Mouse (Mus musculus) intestine, embryonic 14.5 days (tissue): Measurements from ENCODE around the gene Car2. TPM values are rescaled to one million over a fixed set of nuclear protein-coding genes. Genes with fewer than 3 reads are reported as not detected.

Experiments used
- ATAC-seq: fragments of 200-750 bp; cut with Nextera tagmentation; replicated peaks from 2 replicates; pipeline ENCODE4 v1.8.0; 2017; ENCODE audit warnings: low read depth, moderate number of reproducible peaks, moderate TSS enrichment, moderate library complexity; ENCODE audit not compliant: low FRiP score, low TSS enrichment
- DNase-seq: peaks from one replicate; pipeline ENCODE4 v3.0.0-alpha.2; 2018; ENCODE audit warnings: low spot score
- H3K27ac ChIP-seq: fragments of 300-500 bp; sonication (generic); 2 replicates; pipeline ENCODE4 v1.5.1; 2014; ENCODE audit warnings: low read depth, mild to moderate bottlenecking, control low read depth
- H3K27me3 ChIP-seq: fragments of 300-500 bp; sonication (generic); replicated peaks from 2 replicates; pipeline ENCODE4 v1.6.1; 2014; ENCODE audit warnings: low read length, control low read depth; ENCODE audit not compliant: control insufficient read depth, insufficient read depth
- H3K36me3 ChIP-seq: fragments of 300-500 bp; sonication (generic); 2 replicates; pipeline ENCODE4 v1.6.1; 2014; ENCODE audit warnings: low read length, control low read depth; ENCODE audit not compliant: control insufficient read depth, insufficient read depth
- H3K4me1 ChIP-seq: fragments of 300-500 bp; sonication (generic); replicated peaks from 2 replicates; pipeline ENCODE4 v1.6.1; 2014; ENCODE audit warnings: low read length, control low read depth, mixed read lengths; ENCODE audit not compliant: control insufficient read depth, insufficient read depth
- H3K4me2 ChIP-seq: fragments of 300-500 bp; sonication (generic); 2 replicates; pipeline ENCODE4 v1.6.1; 2014; ENCODE audit warnings: low read length
- H3K4me3 ChIP-seq: fragments of 300-500 bp; sonication (generic); 2 replicates; pipeline ENCODE4 v1.5.1; 2014; ENCODE audit warnings: low read depth, low read length, control low read depth, mixed read lengths
- H3K9ac ChIP-seq: fragments of 300-500 bp; sonication (generic); 2 replicates; pipeline ENCODE4 v1.6.1; 2014; ENCODE audit warnings: mild to moderate bottlenecking, low read length
- H3K9me3 ChIP-seq: fragments of 300-500 bp; sonication (generic); 2 replicates; pipeline ENCODE4 v1.6.1; 2016; ENCODE audit warnings: low read length, control low read depth; ENCODE audit not compliant: control insufficient read depth
- whole genome bisulfite sequencing: fragments of 180-500 bp; shearing (Covaris S2); extraction: QIAGEN DNeasy Blood & Tissue Kit; methylation state at CpG from one replicate; pipeline ENCODE4 v1.1.7; 2014; 5-methylcytosine and 5-hydroxymethylcytosine counted together
- polyA plus RNA-seq: library from polyadenylated mRNA; unstranded; fragments of >200 nt; fragmentation: Nextera tagmentation; extraction: Ambion mirVana; gene quantifications from 2 replicates; pipeline ENCODE4 v1.2.1, GENCODE M21; 2014

Gene Car2
- polyA plus RNA-seq, 1 experiment from 2014 or later: 18.3 TPM

DNA sequence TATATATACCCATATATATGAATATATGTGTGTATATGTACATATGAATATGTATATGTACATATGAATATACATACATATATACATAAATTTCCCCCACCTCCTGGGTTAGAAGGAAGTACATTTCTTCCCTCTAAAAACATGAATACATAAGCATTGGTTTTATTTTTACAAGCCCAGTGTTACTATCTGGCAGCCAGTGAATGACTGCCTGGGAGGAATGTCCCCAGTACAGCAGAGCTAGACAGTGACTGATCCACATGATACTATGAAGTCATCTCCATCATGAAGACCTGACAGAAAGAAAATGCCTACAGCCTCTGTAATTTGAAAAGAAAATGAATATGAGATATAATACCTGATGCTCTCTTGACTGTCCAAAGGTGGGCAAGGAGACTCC, 1.2 kb upstream of the Car2 start:
- ATAC-seq (no peak), DNase-seq (no peak)
- Histone ChIP-seq H3K27me3 (peaks cover 11% of the 10 kb centered on the region), H3K27ac (no peak overlapping the region), H3K4me3 (no peak overlapping the region), H3K9me3 (no peaks in the 10 kb centered on the region), H3K4me2 (no peak overlapping the region), H3K9ac (no peak overlapping the region), H3K36me3 (no peaks in the 10 kb centered on the region), H3K4me1 (0 out of 2 replicates have a peak, but pooled peaks cover 11% of the 10 kb centered on the region)

DNA sequence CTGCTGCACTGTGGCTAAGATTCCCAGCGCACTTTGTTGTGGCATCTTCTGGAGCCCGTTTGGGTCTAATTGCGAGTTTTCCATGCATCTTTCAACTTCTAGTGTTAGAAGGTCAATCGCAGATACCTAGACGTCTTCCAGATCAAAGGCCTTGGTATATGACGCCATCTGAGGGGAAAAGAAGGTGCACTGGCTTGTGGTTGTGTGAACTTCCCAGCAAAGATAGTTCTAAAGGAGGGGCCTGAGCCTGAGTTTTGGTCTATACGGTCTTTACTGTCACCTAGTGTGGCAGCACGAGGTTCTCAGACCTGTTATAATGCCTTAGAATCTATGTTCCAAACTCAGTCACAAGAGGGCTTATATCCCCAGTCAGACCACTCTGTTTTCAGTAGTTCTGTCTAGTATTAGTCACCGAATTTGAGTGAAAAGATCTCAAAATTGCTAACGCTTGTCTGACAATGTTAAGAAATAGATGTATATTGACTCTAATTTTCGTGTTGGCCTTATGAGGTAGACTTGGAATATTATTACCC, 1.1 kb downstream of the Car2 start:
- no peak overlapping the region for H3K27ac ChIP-seq
- 0 out of 2 replicates have a peak, but pooled peaks cover 4% of the 10 kb centered on the region for H3K4me1 ChIP-seq
- ATAC-seq: no peak
- H3K4me3 ChIP-seq: peak overlapping the region; percentile 60
- H3K4me2 ChIP-seq: peak overlapping the region; percentile 72
- no peaks in the 10 kb centered on the region for H3K9me3 ChIP-seq
- 43% methylated on average over 11 of the region's 11 CpGs for WGBS
- no peak for DNase-seq
- H3K27me3 ChIP-seq: peaks cover 11% of the 10 kb centered on the region
- no peak overlapping the region; the same call in 1 of the 2 replicates for H3K9ac ChIP-seq
- no peaks in the 10 kb centered on the region for H3K36me3 ChIP-seq

DNA sequence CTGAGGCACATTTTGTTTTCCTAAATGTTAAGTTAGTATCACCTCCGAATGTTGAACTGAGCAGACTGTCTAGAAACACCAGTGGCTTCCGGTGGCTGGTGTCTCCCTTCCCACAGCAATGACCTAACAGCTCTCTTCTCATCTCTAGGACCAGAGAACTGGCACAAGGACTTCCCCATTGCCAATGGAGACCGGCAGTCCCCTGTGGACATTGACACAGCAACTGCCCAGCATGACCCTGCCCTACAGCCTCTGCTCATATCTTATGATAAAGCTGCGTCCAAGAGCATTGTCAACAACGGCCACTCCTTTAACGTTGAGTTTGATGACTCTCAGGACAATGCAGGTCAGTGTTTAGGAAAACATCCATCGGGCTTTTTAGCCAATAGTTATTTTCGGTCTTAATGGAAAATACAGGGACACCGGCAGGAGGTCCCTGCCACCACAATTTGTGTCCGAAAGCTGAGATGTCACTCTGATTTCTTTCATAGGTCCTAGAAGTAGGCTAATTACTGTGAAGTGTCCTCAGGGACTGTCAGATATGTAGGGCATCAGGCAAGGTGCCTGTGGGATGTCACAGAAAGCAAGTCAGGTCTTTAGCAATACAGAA, 1.7 kb downstream of the Car2 start:
- H3K27me3 ChIP-seq: peaks cover 11% of the 10 kb centered on the region
- H3K9me3 ChIP-seq: no peaks in the 10 kb centered on the region
- 76% methylated on average over 10 of the region's 10 CpGs for WGBS
- DNase-seq (peak; percentile 54), ATAC-seq (no peak)
- H3K9ac ChIP-seq: no peak overlapping the region
- no peak overlapping the region for H3K27ac ChIP-seq
- H3K4me2 ChIP-seq: peak overlapping the region; percentile 72; the same call in 1 of the 2 replicates
- H3K4me1 ChIP-seq: 0 out of 2 replicates have a peak, but pooled peaks cover 4% of the 10 kb centered on the region
- H3K4me3 ChIP-seq: no peak overlapping the region
- H3K36me3 ChIP-seq: no peaks in the 10 kb centered on the region

GRCm38 (mm10) chr3:14888549-14888948, 2.5 kb downstream of the Car2 start:
- no peak overlapping the region for H3K9ac ChIP-seq
- 72% methylated on average over 2 of the region's 2 CpGs for WGBS
- peaks cover 11% of the 10 kb centered on the region for H3K27me3 ChIP-seq
- DNase-seq (peak; percentile 31), ATAC-seq (no peak)
- no peak overlapping the region for H3K27ac ChIP-seq
- H3K4me1 ChIP-seq: 0 out of 2 replicates have a peak, but pooled peaks cover 4% of the 10 kb centered on the region
- no peaks in the 10 kb centered on the region for H3K9me3 ChIP-seq
- no peak overlapping the region for H3K4me2 ChIP-seq
- H3K4me3 ChIP-seq: no peak overlapping the region
- no peaks in the 10 kb centered on the region for H3K36me3 ChIP-seq

DNA sequence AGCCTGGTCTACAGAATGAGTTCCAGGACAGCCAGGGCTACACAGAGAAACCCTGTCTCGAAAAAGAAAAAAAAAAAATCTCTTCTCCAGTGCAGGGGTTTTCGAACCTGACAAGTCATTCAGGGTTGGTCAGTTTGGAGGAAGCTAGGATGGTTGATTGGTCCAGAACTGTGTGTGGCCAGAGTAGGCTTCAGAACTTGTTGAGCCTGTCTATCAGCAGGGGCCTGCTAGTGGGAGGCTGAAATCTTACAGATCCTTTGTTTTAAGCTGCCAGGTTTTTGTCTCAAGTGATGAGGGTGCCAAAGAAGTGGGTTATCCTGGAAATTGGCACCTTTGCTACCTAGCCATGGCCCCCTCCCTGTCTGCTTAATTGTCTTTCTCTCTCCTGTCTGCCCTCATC, 3.0 kb downstream of the Car2 start:
- no peak for ATAC-seq
- Histone ChIP-seq H3K4me2 (no peak overlapping the region), H3K4me3 (no peak overlapping the region), H3K9me3 (no peaks in the 10 kb centered on the region), H3K27me3 (peaks cover 11% of the 10 kb centered on the region), H3K27ac (no peak overlapping the region), H3K36me3 (no peaks in the 10 kb centered on the region), H3K4me1 (0 out of 2 replicates have a peak, but pooled peaks cover 4% of the 10 kb centered on the region), H3K9ac (no peak overlapping the region)
- WGBS: 78% methylated on average over 2 of the region's 2 CpGs
- peak; percentile 41 for DNase-seq

DNA sequence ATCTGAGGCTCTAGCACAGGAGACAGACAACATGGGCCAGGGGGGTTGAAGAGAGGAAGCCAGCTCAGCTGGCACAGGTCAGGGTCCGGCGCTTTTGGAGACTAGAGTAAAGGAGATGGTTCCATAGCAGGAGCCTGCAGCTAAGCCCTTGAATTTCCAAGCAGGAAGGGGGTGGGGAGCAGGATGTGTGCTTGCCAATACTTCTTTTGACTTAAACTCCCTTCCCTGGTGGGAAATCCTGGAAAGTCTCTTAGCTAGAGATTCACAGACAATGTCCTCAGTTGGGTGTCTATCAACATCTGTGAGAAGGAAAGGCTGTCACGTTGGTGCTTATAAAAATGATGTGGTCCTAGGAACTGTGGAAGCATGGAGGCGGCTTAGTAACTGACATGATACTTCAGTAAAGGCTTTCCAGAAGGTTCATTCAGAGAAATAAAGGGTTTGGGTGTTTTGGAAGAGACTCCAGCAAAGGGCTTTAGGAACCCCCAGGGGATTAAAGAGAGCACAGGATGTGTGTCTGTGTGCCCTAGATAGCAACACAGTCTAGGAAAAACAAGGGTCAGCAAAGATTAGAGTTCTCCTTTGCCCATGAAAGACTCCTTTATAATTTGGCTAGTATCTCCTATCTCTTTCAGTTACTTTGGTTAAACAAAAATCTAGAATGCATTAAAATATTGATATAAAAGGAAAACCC, 3.8 kb downstream of the Car2 start:
- peaks cover 11% of the 10 kb centered on the region for H3K27me3 ChIP-seq
- no peaks in the 10 kb centered on the region for H3K9me3 ChIP-seq
- H3K9ac ChIP-seq: no peak overlapping the region
- DNase-seq: peak; percentile 28
- H3K4me1 ChIP-seq: 0 out of 2 replicates have a peak, but pooled peaks cover 4% of the 10 kb centered on the region
- H3K36me3 ChIP-seq: no peaks in the 10 kb centered on the region
- WGBS: 65% methylated on average over 4 of the region's 4 CpGs
- no peak for ATAC-seq
- H3K27ac ChIP-seq: no peak overlapping the region
- H3K4me3 ChIP-seq: no peak overlapping the region
- no peak overlapping the region for H3K4me2 ChIP-seq

- no peak overlapping the region for H3K27ac ChIP-seq
- DNase-seq (no peak), ATAC-seq (no peak)
- H3K9ac ChIP-seq: no peak overlapping the region
- no peaks in the 10 kb centered on the region for H3K9me3 ChIP-seq
- no peak overlapping the region for H3K4me2 ChIP-seq
- 76% methylated on average over 3 of the region's 3 CpGs for WGBS
- no peak overlapping the region for H3K4me3 ChIP-seq
- H3K27me3 ChIP-seq: no peaks in the 10 kb centered on the region
- H3K36me3 ChIP-seq: no peaks in the 10 kb centered on the region
- H3K4me1 ChIP-seq: no peaks in the 10 kb centered on the region
Measured at GRCm38 (mm10) chr3:14892991-14893390, 6.9 kb downstream of the Car2 start.

DNA sequence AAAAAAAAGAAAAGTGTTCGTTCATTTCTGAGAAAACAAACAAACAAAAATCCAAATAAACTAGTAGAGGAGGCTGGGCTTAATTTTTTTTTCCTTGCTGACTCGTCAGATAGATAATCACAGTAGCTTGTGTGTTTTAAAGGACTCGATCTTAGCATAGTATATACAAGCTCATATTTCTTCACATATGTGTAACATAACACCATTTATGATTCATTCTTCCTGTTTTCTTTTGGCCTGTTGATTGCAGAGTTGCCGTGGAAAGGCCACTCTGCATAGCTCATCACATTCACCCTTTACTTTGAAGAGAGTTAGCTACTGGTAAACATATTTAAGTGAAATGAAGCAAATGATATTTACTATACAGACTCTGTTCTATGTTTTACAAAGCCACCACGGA, 7.6 kb downstream of the Car2 start:
- 58% methylated on average over 5 of the region's 5 CpGs for WGBS
- H3K36me3 ChIP-seq: no peaks in the 10 kb centered on the region
- DNase-seq: no peak

More for the DNA sequence above, 7.6 kb downstream of the Car2 start:
- no peak overlapping the region for H3K4me3 ChIP-seq
- no peaks in the 10 kb centered on the region for H3K9me3 ChIP-seq
- H3K27me3 ChIP-seq: no peaks in the 10 kb centered on the region
- no peak overlapping the region for H3K9ac ChIP-seq
- H3K27ac ChIP-seq: no peak overlapping the region
- no peak overlapping the region for H3K4me2 ChIP-seq
- no peaks in the 10 kb centered on the region for H3K4me1 ChIP-seq
- no peak for ATAC-seq
